Mouse (Mus musculus): ENCODE results near the gene S100a7a. TPM values are rescaled to one million over a fixed set of nuclear protein-coding genes. Genes with fewer than 3 reads are reported as not detected.

Gene S100a7a
- 0.33 TPM in 1 of 2 replicates, not detected in the other for total RNA-seq (2021)
- long read RNA-seq: 0 reads

DNA sequence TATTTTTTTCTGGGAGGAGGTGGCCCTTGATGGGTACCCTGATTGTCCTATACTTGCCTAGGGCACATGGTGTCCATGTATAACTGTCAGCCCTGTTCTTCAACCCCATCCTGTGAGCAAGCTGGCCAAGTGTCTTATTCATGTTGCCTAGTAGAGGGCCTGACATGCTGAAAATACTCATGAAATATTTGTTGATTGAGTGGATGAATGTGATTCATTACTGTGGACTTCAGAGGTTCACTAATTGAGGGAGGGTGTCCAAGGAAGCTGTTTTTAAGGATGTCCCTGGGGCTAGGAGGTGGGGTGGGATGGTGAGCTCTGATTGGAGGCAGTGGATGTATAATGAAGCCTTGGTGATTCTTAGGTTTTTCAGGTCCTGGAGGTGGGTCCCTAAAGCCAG is at the start of gene S100a7a:
TSS of gene S100a7a (plus strand) at position 301 of the 400 bp plus-strand sequence.
- no peak for DNase-seq

- peak; percentile 86 for DNase-seq
Measured at GRCm38 (mm10) chr3:90604416-90604815, 49.4 kb upstream of the S100a7a start.

- DNase-seq: no peak
Measured at GRCm38 (mm10) chr3:90605049-90605448, 48.8 kb upstream of the S100a7a start.

GRCm38 (mm10) chr3:90605736-90606135 is 48.1 kb upstream of the S100a7a start:
- no peak for DNase-seq

- no peak for DNase-seq
Measured at GRCm38 (mm10) chr3:90606185-90606584, 47.6 kb upstream of the S100a7a start.

DNA sequence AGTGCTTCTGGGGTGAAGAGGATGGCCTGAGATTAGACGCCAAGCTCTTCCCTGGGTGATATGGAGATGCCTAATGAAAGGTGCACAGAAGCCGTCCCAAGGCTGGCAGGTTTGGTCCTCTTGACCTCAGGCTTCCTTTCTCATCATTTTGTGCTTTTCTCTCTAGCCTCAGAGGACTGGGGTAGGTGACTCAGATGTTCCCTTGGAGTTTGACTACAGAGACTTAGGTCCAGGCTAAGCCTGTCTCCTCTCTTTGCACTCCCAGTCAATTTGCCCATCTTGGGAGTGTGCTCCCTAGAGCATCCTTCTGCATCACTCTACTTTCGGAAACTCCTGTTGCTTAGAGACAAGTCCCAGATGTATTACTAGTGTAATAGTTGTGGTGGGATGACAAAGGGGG is 46.5 kb upstream of the S100a7a start:
- no peak for DNase-seq

DNA sequence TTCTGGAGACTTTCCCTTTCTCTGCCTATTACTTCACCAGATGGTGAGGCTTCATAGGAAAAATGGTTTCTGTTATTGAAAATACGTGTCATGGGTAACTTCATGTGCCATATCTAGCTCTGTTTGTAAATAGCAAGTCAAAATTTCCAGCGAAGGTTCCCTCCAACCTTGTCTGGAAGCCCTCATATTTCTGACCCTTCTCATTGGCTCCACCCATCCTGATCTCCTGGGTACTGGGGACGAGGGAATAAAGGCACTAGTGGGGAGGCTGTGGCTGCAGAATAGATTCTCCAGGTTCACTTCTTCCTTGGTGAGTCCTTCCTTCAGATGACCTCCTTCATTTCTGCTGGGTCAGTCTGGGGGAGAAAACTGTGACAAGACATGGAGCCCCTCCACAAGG is 45.6 kb upstream of the S100a7a start, which contains the start of gene S100a5:
TSS of gene S100a5 (plus strand) at position 301 of the 400 bp plus-strand sequence.
- DNase-seq: no peak

- DNase-seq: no peak
Measured at GRCm38 (mm10) chr3:90609102-90609501, 44.7 kb upstream of the S100a7a start.

GRCm38 (mm10) chr3:90611494-90611893 is 42.3 kb upstream of the S100a7a start:
- DNase-seq: no peak

DNA sequence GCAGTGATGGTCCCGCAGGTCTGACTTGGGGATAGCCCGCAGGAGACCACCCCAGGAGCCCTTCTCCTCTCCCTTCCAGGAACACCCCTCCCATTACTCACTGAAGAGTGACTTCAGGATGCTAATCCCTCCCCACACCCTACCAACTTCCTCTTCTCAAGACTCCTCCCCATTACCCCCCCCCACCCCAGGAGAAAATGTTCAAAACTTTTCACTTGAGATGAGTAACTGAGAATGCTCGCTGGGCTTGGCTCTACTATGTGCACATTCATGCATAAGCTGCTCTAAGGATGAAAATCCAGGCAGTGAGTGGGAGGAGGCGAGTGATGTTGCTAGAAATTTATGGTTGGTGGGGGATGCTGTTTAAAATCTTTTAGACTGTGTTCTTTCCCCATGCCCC is 41.8 kb upstream of the S100a7a start:
- no peak for DNase-seq

DNA sequence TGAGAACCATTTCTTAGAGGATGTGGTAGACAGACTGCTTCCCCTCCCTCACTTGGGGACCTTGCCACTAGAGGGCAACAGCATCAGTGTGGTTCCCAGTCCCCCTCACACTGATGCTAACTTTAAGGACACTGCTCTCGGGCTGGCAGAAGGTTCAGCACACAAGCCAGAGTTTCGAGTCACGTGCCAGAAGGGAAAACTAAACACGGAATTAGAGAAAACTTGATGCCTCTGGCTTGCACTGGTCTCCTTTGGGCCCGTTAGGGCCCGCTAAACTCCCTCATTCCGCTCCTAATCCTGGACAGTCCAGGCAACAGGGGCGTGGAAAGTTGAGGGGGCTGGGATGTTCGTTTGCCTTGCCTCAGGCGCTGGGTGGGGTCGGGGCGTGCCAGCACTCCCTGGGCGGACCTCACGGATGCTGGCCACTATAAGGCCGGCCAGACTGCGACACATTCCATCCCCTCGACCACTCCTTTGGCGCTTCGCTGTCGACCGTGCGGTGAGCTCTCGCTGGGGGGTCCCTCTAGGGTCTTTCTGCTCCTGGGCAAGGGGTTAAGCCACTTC is 41.0 kb upstream of the S100a7a start, which contains the start of gene S100a6:
TSS of gene S100a6 (plus strand) at position 155 of the 564 bp plus-strand sequence.
- DNase-seq: peak; percentile 49

DNA sequence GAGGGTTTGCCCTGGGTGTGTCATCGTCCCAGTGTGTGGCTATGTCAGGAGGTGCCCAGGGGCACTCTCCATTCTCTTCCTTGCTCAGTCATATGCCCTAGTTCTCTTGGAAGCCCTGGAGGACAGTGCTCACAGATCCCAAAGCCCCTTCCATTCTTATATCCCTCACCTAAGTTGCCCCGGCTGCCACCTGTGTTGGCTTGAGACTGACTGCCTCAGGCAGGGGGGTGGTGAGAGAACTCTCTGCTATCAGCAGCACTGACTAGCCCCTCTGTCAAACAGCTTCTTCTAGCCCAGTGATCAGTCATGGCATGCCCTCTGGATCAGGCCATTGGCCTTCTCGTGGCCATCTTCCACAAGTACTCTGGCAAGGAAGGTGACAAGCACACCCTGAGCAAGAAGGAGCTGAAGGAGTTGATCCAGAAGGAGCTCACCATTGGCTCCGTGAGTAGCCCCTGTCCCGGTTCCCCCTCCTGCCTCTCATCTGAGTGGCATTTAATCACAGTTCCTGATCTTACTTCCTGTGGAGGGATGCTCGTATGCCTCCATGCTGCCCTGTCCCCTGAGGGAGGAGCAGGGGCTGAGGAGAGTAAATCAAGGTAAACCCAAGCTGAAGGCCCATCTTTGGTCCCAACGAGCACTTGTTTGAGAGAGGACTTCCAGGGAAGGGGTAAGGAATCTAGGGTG is 40.2 kb upstream of the S100a7a start:
- DNase-seq: no peak

DNA sequence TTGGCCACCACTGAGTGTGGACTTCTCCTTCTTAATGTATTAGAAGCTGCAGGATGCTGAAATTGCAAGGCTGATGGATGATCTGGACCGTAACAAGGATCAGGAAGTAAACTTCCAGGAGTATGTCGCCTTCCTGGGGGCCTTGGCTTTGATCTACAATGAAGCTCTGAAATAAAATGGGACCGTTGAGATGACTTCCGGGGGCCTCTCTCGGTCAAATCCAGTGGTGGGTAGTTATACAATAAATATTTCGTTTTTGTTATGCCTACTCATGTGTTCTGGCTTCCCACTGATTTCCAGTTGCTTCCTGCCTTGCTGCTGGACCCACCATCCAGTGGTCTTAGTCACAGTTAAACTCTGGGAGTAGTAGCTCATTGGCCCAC is 39.7 kb upstream of the S100a7a start:
- DNase-seq: no peak

- no peak for DNase-seq
Measured at GRCm38 (mm10) chr3:90614611-90615251, 39.1 kb upstream of the S100a7a start.

DNA sequence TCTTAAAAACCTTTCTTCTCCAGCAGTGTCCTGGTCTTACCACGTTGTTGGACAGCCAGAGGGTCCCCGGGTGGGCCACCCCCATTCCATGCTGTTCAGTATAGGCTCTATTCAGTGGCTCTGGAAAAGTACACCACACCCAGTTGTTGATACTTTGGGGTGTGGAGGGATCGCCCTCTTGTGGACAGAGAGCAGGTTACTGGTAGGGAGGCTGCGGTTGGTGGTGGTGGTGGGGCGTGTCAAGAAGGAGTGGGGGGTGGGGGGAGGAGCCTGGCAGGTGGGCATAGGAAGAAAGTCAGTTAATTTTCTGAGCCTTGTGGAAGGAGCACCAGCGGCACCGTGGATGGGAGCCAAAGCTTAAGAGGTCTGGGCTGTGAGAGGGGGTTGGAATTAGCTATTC is 38.4 kb upstream of the S100a7a start:
- peak; percentile 66 for DNase-seq

DNA sequence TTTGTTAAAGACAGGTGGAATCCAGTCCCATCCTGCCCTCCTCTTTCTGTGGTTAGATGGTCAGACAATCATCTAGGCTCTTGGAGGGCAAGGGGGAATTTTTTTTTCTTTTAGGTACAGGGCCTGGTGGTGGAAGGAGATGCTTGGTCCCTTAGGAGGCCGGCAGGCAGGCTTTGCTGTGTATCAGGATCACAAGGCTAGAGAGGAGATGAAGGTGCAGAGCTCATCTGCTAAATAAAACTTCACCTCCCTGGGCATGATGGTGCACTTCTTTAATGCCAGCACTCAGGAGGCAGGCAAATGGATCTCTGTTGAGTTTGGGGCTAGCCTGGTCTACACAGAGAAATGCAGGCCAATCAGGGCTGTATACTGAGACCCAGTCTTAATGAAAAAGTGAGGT is 37.9 kb upstream of the S100a7a start:
- DNase-seq: no peak

DNA sequence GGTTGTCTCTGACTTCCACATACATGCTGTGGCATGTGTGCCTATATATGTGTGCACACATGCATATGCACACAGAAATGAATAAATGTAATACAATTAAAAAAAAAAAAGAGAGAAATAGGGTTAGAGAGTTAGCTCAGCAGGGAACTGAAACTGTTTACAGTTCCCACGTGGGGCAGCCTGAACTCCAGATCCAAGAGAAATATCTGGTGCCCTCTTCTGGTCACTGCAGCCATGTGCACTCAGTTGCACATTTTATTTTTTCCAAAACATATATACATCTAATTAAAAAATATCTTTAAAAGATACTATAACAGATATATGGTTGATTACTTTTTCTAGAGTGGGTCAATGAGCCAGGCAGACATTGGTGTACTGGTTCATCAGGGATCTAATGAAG is 36.2 kb upstream of the S100a7a start:
- no peak for DNase-seq

- no peak for DNase-seq
Measured at GRCm38 (mm10) chr3:90621552-90621951, 32.3 kb upstream of the S100a7a start.

- DNase-seq: peak; percentile 73
Measured at GRCm38 (mm10) chr3:90623435-90624071, 30.3 kb upstream of the S100a7a start.

DNA sequence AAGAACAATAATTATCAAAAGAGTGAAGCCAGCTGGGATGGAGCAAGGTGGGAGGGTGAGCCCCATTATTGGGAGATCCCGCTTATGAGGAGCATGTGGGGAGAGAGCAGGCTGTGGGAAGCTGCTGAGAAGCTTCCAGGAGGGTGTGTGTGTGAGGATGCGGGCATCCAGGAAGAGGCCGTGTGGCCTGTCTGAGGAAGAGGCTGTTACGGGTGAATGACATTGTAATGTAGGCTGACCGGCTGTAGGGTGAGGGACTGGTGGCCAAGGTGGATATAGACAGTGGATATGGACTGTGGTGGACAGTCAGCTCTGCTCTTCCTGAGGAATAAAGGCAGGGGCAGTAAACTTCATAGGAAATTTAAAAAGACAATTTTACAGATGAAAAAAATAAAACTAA is 28.3 kb upstream of the S100a7a start:
- DNase-seq: no peak

DNA sequence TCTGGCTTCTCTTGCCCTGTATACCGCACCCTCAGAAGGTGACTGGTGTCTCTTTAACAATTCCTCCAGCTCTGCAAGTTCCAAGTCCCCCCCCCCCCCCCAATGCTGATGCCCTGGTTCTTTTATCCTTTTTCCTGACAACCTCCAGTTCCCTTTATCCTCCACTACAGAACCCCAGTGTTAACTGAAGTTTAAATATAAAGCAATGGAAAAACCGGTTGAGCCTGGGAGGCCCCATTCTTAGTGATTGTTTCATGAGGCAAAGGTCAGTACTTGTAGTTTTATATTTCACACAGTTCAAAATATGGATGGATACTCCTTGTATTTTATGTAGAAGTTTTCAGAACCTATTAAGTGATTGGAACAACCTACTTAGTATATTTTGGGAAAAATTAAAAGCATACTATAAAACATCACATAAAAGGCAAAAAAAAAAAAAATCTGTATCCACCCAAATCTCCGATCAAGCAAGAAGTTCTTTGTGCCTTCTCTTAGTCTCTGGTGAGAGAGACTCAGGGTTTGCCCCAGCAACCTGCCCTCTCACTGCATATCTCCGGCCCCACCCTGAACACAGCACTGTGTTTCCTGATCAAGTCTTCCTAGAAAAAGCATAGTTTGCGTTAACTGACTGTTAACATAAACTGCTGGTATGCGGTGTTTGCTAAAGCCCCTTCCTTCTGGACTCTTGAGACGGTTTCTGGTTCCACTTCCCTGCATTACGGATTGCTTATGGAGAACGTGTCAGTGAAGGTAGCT is 27.4 kb upstream of the S100a7a start:
- no peak for DNase-seq

DNA sequence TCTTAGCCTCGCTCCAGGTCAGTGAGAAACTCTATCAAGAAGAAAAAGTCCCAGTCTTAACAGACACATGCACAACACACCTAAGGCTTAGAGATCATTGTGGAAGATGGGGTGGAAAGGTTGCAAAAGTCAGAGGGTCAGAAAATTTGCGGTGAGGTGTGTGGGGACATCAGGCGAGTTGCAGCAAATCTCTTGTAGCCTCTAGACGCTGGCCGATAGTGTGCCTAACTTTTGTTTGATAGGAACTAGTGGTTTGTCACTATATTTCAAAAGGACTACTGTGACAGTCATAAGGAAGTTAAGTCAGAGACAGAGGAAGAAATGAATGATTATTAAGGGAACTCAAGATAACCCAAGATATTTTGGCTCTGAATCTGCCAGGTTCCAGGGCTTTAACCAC is 26.5 kb upstream of the S100a7a start:
- DNase-seq: no peak

All from adrenal gland, postnatal 25 days (tissue).